Mouse (Mus musculus): ENCODE measurements around the gene Exosc5.
A peak's percentile ranks its signal among the peaks of the same experiment; 100 is the strongest.

Exosc5 gene

GRCm38 (mm10) chr7:25658657-25659472 is at the start of gene Exosc5, which contains the start of gene Bckdha:
Exosc5 (plus strand) TSS chr7:25659164.
Bckdha (minus strand) TSS chr7:25658981.
- peak; percentile 100 for DNase-seq (ENCODE audit: low spot score)

GRCm38 (mm10) chr7:25610056-25610455 is 48.9 kb upstream of the Exosc5 start:
- DNase-seq (ENCODE audit: low spot score), result no peak

GRCm38 (mm10) chr7:25611501-25611900 is 47.5 kb upstream of the Exosc5 start:
- no peak for DNase-seq (ENCODE audit: low spot score)

- DNase-seq (ENCODE audit: low spot score), result no peak
Observed at GRCm38 (mm10) chr7:25614086-25614485, 44.9 kb upstream of the Exosc5 start.

GRCm38 (mm10) chr7:25614831-25615705 is 43.9 kb upstream of the Exosc5 start:
- DNase-seq (ENCODE audit: low spot score), result no peak

GRCm38 (mm10) chr7:25615706-25616011 is 43.3 kb upstream of the Exosc5 start, which contains the start of gene Erich4:
Erich4 (minus strand) TSS chr7:25615892.
- DNase-seq (ENCODE audit: low spot score), result no peak

- DNase-seq (ENCODE audit: low spot score), result no peak
Observed at GRCm38 (mm10) chr7:25617376-25618160, 41.4 kb upstream of the Exosc5 start.

GRCm38 (mm10) chr7:25618865-25619721 is 39.9 kb upstream of the Exosc5 start, which contains the start of gene Dmac2:
Dmac2 (plus strand) TSS chr7:25619414.
- DNase-seq (ENCODE audit: low spot score), result peak; percentile 92

- no peak for DNase-seq (ENCODE audit: low spot score)
Observed at GRCm38 (mm10) chr7:25619722-25619991, 39.3 kb upstream of the Exosc5 start.

- DNase-seq (ENCODE audit: low spot score), result no peak
Observed at GRCm38 (mm10) chr7:25620101-25620500, 38.9 kb upstream of the Exosc5 start.

GRCm38 (mm10) chr7:25620751-25621150 is 38.2 kb upstream of the Exosc5 start:
- no peak for DNase-seq (ENCODE audit: low spot score)

- no peak for DNase-seq (ENCODE audit: low spot score)
Observed at GRCm38 (mm10) chr7:25623857-25624370, 35.0 kb upstream of the Exosc5 start.

- no peak for DNase-seq (ENCODE audit: low spot score)
Observed at GRCm38 (mm10) chr7:25624851-25625250, 34.1 kb upstream of the Exosc5 start.

- DNase-seq (ENCODE audit: low spot score), result peak; percentile 42
Observed at GRCm38 (mm10) chr7:25625594-25626250, 33.2 kb upstream of the Exosc5 start.

GRCm38 (mm10) chr7:25626509-25627430 is 32.2 kb upstream of the Exosc5 start, which contains the start of gene B3gnt8:
B3gnt8 (plus strand) TSS chr7:25626654.
- no peak for DNase-seq (ENCODE audit: low spot score)

GRCm38 (mm10) chr7:25627431-25628322 is 31.3 kb upstream of the Exosc5 start:
- peak; percentile 56 for DNase-seq (ENCODE audit: low spot score)

- no peak for DNase-seq (ENCODE audit: low spot score)
Observed at GRCm38 (mm10) chr7:25628323-25628620, 30.7 kb upstream of the Exosc5 start.

GRCm38 (mm10) chr7:25632679-25633078 is 26.3 kb upstream of the Exosc5 start:
- no peak for DNase-seq (ENCODE audit: low spot score)

- DNase-seq (ENCODE audit: low spot score), result no peak
Observed at GRCm38 (mm10) chr7:25636373-25636772, 22.6 kb upstream of the Exosc5 start.

Data from c-Kit-positive CD71-positive TER-119-positive erythroid progenitor cells, embryonic 14.5 days (primary cell).